Mouse (Mus musculus): ENCODE measurements around the gene Trpm8.

Trpm8 gene

GRCm38 (mm10) chr1:88302057-88302740 lies 24.7 kb downstream of the Trpm8 start:
- no peak for DNase-seq (ENCODE audit: low spot score)

DNA sequence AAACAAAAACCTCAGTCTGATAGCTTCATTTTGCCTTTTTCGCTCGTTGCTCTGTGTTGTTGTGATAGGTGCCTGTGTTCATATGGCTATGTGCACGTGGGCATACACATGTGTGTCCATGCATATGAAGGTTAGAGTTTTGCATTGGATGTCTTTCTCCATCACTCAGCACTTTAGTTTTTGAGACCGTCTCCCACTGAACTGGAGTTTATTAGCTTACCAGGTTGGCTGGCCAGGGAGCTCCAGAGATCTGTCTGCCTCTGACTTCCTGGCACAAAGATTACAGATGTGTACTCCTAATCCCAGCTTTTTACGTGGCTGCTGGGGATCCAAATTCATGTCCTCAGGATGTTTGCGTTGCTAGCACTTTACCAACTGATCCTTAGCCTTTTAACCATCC lies 26.3 kb downstream of the Trpm8 start:
- DNase-seq (ENCODE audit: low spot score) = no peak

GRCm38 (mm10) chr1:88304261-88304985 lies 27.0 kb downstream of the Trpm8 start:
- DNase-seq (ENCODE audit: low spot score) = no peak

DNA sequence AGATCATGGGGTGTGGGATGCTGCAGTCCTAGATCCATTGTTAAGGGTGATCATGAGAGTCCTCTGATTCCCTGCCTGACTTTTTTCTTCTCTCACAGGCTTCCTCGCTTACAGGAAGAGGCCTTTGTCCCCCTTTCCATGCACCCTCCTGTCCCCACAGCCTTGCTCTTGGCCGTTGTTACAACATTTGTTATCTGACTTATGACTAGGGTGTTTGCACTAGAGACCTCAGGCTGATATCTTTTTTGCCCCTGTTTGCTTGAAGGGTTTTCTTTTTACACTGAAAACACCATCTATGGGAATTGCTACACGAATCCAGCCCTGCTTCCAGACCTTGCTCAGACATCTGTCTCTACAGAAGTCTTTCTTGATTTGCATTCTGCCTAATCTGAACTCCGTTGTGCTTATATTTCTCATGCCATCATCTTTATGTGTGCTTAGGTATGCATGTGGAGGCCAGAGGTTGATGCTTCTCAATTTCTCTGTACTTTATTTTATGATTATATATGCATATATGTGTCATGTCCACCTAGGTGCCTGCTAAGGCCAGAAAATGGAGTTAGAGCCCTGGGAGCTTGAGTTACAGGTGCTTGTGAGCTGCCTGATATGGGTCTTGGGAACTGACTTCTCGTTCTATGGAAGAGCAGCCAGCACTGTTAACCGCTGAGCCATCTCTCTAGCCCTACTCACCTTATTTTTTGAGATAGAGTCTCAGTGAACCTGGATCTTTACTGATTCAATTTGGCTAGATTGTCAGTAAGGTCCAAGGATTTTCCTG lies 27.7 kb downstream of the Trpm8 start:
- no peak for DNase-seq (ENCODE audit: low spot score)

GRCm38 (mm10) chr1:88306543-88306942 lies 29.1 kb downstream of the Trpm8 start:
- DNase-seq (ENCODE audit: low spot score) = no peak

DNA sequence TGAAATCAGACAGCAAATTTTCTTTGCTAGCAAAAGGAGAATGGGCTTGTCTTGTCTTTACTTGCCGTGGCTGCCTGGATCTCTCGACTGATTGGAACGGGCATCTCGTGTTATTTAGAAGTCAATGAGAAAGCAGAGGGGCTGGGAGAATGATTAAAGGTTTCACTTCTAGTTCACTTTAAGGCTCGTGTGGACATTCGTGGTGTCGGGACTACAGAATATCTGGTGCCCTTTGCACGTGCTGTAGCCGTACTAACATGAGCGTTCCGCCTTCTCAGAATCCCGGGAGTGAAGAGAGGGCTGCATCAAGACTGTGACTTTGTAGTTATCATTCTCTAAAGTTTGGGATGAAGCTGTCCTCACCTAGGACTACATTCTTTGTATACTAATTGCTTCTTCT lies 29.7 kb downstream of the Trpm8 start:
- DNase-seq (ENCODE audit: low spot score) = no peak

DNA sequence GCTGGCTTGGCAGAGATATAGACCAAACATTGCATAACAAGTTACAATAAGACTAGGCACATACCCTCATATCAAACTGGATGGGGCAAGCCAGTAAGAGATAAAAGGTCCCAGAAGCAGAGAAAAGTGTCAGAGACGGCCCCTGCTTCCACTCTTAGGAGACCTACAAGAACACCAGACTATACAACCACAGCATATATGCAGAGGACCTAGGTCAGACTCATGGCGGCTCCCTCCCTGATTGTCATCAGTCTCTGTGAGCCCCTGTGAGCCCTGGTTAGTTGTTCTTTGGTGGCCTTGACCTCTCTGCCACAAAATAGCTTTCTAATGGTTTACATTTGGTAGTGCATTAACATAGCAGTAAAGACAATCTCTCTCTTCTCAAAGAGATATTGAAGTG lies 31.6 kb downstream of the Trpm8 start:
- no peak for DNase-seq (ENCODE audit: low spot score)

GRCm38 (mm10) chr1:88309905-88310304 lies 32.4 kb downstream of the Trpm8 start:
- DNase-seq (ENCODE audit: low spot score) = no peak

GRCm38 (mm10) chr1:88310349-88310748 lies 32.9 kb downstream of the Trpm8 start:
- DNase-seq (ENCODE audit: low spot score) = no peak

GRCm38 (mm10) chr1:88317279-88317678 lies 39.8 kb downstream of the Trpm8 start:
- DNase-seq (ENCODE audit: low spot score) = no peak

- DNase-seq (ENCODE audit: low spot score) = peak; percentile 17
Measured at GRCm38 (mm10) chr1:88318531-88319060, 41.1 kb downstream of the Trpm8 start.

GRCm38 (mm10) chr1:88320821-88321395 lies 43.4 kb downstream of the Trpm8 start:
- DNase-seq (ENCODE audit: low spot score) = no peak

GRCm38 (mm10) chr1:88322146-88322545 lies 44.7 kb downstream of the Trpm8 start:
- DNase-seq (ENCODE audit: low spot score) = no peak

DNA sequence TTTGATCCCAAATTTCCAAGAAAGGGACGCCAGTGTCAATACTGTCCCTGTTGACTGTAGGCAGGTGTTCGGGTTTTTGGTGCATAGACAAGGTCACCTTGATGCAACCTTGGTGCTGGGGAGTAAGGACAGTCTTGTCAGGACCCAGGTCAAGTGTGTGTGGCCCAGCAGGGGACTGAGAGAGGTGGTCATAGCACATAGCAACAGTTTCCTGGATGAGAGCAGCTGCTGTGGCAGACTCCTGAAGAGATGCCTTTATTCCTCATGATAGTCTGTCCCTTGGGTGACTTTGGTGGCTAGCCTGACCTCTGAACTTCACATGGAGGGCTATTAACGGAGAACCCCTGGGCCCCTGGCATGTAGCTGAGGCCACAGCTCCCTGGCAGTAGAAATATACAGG lies 45.6 kb downstream of the Trpm8 start:
- no peak for DNase-seq (ENCODE audit: low spot score)

DNA sequence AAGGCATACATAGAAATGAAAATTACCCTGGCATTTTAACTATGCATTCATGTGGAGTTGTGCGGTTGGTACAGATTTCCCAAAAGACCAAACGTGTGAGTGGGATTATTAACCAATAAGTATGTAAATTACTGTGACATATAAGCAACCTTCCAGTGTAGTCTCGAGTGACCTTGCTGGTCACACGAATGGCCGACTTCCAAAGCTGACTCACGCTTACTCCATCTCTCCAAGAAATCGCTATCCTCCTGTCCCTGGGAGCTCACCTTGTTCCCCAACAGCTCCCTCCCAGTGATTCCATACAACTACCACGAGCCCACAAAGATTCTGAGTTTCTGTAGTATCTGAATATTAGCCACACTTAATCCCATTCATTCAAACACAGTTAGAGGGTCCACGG lies 62.0 kb downstream of the Trpm8 start:
- DNase-seq (ENCODE audit: low spot score) = no peak

DNA sequence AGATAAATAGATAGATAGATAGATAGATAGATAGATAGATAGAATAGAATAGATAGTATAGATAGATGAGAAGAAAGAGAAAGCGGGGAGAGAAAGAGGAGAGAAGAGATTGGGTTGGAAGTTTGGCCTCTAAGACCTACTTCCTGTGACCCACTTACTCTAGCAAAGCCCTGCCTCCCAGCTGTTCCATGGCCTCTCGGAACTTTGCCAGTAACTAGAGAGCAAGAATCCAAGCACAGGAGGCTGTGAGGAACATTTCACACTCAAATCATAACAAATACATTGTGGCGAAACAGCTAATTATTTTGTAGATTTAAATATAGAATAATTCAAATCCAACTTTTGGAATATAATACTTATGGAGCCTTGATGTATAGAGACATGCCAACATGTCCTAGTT lies 65.2 kb downstream of the Trpm8 start:
- DNase-seq (ENCODE audit: low spot score) = no peak

GRCm38 (mm10) chr1:88345580-88345979 lies 68.1 kb downstream of the Trpm8 start:
- no peak for DNase-seq (ENCODE audit: low spot score)

DNA sequence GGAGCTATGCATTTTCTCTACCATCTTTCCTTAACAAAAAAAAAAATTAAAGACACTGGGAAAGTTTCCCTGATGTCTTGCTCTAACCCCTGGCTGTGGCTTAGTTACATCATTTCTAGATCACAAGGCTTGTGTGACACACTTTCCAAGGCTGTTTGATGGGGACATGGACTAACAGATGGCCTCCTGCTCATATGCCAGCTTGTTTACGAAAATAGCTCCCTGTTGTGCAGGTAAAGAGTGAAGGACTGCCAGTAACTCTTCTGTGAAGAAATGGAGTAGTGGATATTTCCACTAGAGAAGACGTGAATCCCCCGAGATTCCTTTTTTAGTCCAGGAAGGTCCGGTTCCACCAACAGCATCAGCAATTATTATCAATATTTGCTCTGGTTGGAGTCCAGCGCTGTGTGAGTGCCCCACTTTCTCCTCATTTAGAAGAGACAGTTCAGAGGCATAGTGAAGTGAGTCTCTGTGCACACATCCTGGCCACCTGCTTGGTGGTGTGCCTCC lies 71.1 kb downstream of the Trpm8 start:
- DNase-seq (ENCODE audit: low spot score) = no peak

DNA sequence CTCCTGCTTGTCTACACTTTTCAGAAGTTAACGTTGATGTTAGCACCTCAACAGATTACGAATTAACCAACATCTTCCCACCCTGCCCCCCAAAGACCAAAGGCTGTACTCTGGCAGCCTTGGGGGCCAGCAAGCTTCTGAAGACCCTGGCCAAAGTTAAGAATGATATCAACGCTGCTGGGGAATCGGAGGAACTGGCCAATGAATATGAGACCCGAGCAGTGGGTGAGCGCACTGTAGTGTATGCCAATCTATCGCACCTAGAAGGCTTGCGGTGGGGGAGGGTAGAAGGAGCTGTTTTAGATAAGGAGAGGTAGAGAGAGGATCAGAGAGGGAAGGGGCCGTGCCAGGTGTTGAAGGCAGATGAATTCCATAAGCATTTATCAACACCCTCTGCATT lies 73.3 kb downstream of the Trpm8 start:
- no peak for DNase-seq (ENCODE audit: low spot score)

DNA sequence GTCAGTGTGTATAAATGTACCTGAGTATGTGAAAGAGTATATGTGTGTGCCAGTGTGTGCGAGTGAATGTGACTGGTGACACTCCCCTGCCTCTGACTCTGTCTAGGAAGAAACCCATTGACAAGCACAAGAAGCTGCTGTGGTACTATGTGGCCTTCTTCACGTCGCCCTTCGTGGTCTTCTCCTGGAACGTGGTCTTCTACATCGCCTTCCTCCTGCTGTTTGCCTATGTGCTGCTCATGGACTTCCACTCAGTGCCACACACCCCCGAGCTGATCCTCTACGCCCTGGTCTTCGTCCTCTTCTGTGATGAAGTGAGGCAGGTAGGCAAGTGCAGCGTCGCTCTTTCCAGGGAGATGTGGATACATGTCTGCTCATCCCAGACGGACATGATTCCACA lies 77.6 kb downstream of the Trpm8 start:
- DNase-seq (ENCODE audit: low spot score) = no peak

DNA sequence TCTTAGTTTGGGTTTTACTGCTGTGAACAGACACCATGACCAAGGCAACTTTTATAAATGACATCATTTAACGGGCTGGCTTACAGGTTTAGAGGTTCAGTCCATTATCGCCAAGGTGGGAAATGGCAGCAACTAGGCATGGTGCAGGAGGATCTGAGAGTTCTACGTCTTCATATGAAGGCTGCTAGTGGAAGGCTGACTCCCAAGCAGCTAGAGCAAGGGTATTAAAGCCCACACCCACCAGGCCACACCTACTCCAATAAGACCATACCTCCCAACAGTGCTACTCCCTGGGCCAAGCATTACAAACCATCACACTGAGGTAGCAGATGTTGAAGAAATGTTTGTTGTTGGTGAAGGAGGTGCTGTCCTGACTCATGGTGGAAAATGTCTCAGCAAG lies 78.2 kb downstream of the Trpm8 start:
- no peak for DNase-seq (ENCODE audit: low spot score)

DNA sequence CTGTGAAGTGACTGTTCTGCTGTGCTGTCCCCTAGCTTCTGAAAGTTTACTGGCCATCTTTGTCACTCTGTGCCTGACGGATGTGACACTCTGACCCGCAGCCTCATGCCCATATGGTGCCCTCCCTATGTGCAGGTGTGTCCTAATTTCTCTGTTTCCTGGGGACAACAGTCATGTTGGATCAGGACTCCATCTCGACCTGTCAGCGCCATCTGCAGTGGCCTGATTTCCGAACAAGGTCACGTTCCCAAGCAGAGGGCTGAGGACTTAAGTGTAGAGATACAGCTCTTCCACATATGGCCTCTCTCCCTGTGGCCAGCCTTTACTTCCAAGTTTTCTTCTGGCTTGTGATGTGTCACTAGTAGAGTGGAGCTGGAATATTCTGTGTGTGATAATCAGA lies 79.2 kb downstream of the Trpm8 start:
- DNase-seq (ENCODE audit: low spot score) = no peak
